Mouse (Mus musculus) embryonic facial prominence, embryonic 14.5 days (tissue): ENCODE results near the gene Olfr576. TPM values are rescaled to one million over a fixed set of nuclear protein-coding genes. Genes with fewer than 3 reads are reported as not detected.

Source experiments
- ATAC-seq: fragments of 200-750 bp; cut with Nextera tagmentation; 2 replicates; pipeline ENCODE4 v1.8.0; 2017; ENCODE audit warnings: low read depth, moderate number of reproducible peaks, moderate TSS enrichment
- DNase-seq: peaks from one replicate; pipeline ENCODE4 v3.0.0-alpha.2; 2015; ENCODE audit warnings: low spot score
- H3K27ac ChIP-seq: fragments of 300-500 bp; sonication (generic); replicated peaks from 2 replicates; pipeline ENCODE4 v1.5.1; 2014; ENCODE audit warnings: low read depth, mild to moderate bottlenecking, low read length, moderate library complexity
- H3K27me3 ChIP-seq: fragments of 300-500 bp; sonication (generic); replicated peaks from 2 replicates; pipeline ENCODE4 v1.6.1; 2014; ENCODE audit warnings: low read length; ENCODE audit not compliant: control insufficient read depth, insufficient read depth
- H3K36me3 ChIP-seq: fragments of 300-500 bp; sonication (generic); 2 replicates; pipeline ENCODE4 v1.6.1; 2014; ENCODE audit warnings: low read length, mixed read lengths; ENCODE audit not compliant: control insufficient read depth, insufficient read depth
- H3K4me1 ChIP-seq: fragments of 300-500 bp; sonication (generic); 2 replicates; pipeline ENCODE4 v1.6.1; 2014; ENCODE audit warnings: antibody characterized with exemption, low read length; ENCODE audit not compliant: control insufficient read depth, insufficient read depth
- H3K4me2 ChIP-seq: fragments of 300-500 bp; sonication (generic); 2 replicates; pipeline ENCODE4 v1.6.1; 2014; ENCODE audit warnings: low read depth, mild to moderate bottlenecking, low read length, moderate library complexity, mixed read lengths
- H3K4me3 ChIP-seq: fragments of 300-500 bp; sonication (generic); 2 replicates; pipeline ENCODE4 v1.5.1; 2014; ENCODE audit warnings: low read depth, mild to moderate bottlenecking, low read length
- H3K9ac ChIP-seq: fragments of 300-500 bp; sonication (generic); 2 replicates; pipeline ENCODE4 v1.6.1; 2014; ENCODE audit warnings: low read depth, mild to moderate bottlenecking, low read length, moderate library complexity, mixed read lengths
- H3K9me3 ChIP-seq: fragments of 300-500 bp; sonication (generic); 2 replicates; pipeline ENCODE4 v1.6.1; 2016; ENCODE audit warnings: low read length; ENCODE audit not compliant: control insufficient read depth
- WGBS: fragments of 180-500 bp; shearing (Covaris S2); extraction: QIAGEN DNeasy Blood & Tissue Kit; methylation state at CpG from one replicate; pipeline ENCODE4 v1.1.7; 2014; 5-methylcytosine and 5-hydroxymethylcytosine counted together
- polyA plus RNA-seq: library from polyadenylated mRNA; unstranded; fragments of >200 nt; fragmentation: Nextera tagmentation; extraction: Ambion mirVana; gene quantifications from 2 replicates; pipeline ENCODE4 v1.2.1, GENCODE M21; 2014

Gene Olfr576
- polyA plus RNA-seq, 1 experiment from 2014 or later, result not detected

DNA sequence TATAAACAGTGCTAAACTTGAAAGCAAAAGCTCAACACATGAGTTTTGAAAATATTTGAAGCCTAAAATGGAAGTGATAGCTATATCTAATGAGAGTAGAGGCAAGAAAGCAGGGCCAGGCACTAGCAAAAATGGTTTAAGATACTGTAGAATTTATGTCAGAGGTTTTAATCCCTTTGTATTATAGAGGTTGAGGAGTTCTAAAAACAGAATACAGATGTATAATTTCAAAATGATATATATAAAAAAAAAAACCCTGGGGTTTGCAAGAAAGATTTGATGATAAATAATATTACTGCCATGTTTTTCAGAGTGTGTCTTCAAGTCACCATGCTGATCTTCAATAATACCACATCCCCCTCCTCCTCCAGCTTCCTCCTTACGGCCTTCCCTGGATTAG, 14.3 kb upstream of the Olfr576 start, which contains the start of gene Olfr574:
Gene Olfr574, plus strand, starts transcription at position 301 of the 400 bp plus-strand sequence.
- H3K9ac ChIP-seq, result no peak within 1 kb of the TSS
- H3K4me2 ChIP-seq, result no peak within 1 kb of the TSS
- H3K27me3 ChIP-seq, result no peaks in the 10 kb centered on the region
- H3K36me3 ChIP-seq, result no peaks in the 10 kb centered on the region
- H3K9me3 ChIP-seq, result no peaks in the 10 kb centered on the region
- WGBS, result 81% methylated on average over 1 of the region's 1 CpGs
- H3K4me3 ChIP-seq, result no peak within 1 kb of the TSS
- H3K4me1 ChIP-seq, result no peaks in the 10 kb centered on the region
- no peak for ATAC-seq
- DNase-seq, result no peak
- H3K27ac ChIP-seq, result no peak within 1 kb of the TSS

DNA sequence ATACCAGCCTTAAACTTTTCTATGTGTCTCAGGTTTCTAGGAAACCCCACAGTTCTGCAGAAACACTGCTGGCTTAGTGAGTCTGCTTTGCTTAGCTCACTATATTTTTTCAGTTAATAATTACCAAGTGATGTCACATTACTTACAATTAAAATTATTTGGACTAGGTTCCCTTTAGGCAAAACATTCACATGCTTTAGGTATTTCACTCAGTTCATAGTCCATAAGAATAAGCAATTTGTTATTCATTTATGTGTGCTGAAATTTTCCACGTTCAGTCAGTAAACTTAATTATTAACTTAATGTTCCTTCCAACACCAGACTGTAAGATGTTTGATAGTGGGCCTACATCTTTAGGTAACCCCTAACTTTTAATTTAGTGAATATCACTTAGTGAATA, 11.7 kb upstream of the Olfr576 start:
- Histone ChIP-seq H3K4me1 (no peaks in the 10 kb centered on the region), H3K27ac (no peak overlapping the region), H3K4me2 (no peak overlapping the region), H3K9ac (no peak overlapping the region), H3K27me3 (no peaks in the 10 kb centered on the region), H3K4me3 (no peak overlapping the region), H3K9me3 (no peaks in the 10 kb centered on the region), H3K36me3 (no peaks in the 10 kb centered on the region)
- no peak for DNase-seq
- no peak for ATAC-seq
- WGBS, result 55% methylated on average over 1 of the region's 1 CpGs

- ATAC-seq, result no peak
- Histone ChIP-seq H3K27me3 (no peaks in the 10 kb centered on the region), H3K4me1 (no peaks in the 10 kb centered on the region), H3K9ac (no peak overlapping the region), H3K9me3 (no peaks in the 10 kb centered on the region), H3K4me2 (no peak overlapping the region), H3K4me3 (no peak overlapping the region), H3K27ac (no peak overlapping the region), H3K36me3 (no peaks in the 10 kb centered on the region)
- WGBS, result 69% methylated on average over 3 of the region's 3 CpGs
- no peak for DNase-seq
Observed at GRCm38 (mm10) chr7:102958137-102958536, 4.3 kb upstream of the Olfr576 start.

- ATAC-seq, result no peak
- no peaks in the 10 kb centered on the region for H3K9me3 ChIP-seq
- no peaks in the 10 kb centered on the region for H3K4me1 ChIP-seq
- H3K4me2 ChIP-seq, result no peak within 1 kb of the TSS
- no peaks in the 10 kb centered on the region for H3K36me3 ChIP-seq
- WGBS, result 63% methylated on average over 1 of the region's 1 CpGs
- no peak within 1 kb of the TSS for H3K4me3 ChIP-seq
- no peaks in the 10 kb centered on the region for H3K27me3 ChIP-seq
- no peak within 1 kb of the TSS for H3K27ac ChIP-seq
- no peak for DNase-seq
- H3K9ac ChIP-seq, result no peak within 1 kb of the TSS
Observed at GRCm38 (mm10) chr7:102958593-102958992, 3.9 kb upstream of the Olfr576 start, which contains the start of gene Olfr575. Gene Olfr575, minus strand, starts transcription at chr7:102958775.

DNA sequence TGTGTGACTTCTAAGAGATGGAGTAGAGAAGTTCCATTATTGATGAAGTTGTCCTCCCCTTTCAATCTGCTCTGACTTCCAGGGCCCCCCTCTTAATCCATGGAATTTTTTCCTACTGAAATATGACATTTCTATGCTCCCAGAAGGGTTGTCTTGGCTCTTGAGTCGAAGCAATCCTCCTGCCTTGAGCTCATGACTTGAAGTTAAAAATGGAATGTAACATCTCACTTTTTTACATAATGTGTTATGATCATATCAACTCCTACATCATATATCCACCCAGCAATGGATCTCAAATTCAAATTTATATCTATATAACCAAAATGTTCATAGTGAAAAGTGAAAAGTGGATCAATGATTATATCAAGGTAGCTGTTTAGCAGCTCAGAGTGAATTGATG, 11.9 kb downstream of the Olfr576 start:
- Histone ChIP-seq H3K4me1 (no peaks in the 10 kb centered on the region), H3K4me3 (no peak overlapping the region), H3K4me2 (no peak overlapping the region), H3K27ac (no peak overlapping the region), H3K27me3 (no peaks in the 10 kb centered on the region), H3K9me3 (no peaks in the 10 kb centered on the region; the same call in 1 of the 2 replicates), H3K36me3 (no peaks in the 10 kb centered on the region), H3K9ac (no peak overlapping the region)
- DNase-seq (no peak), ATAC-seq (no peak)
- WGBS, result 51% methylated on average over 1 of the region's 1 CpGs

- Histone ChIP-seq H3K36me3 (no peaks in the 10 kb centered on the region), H3K27ac (no peak within 1 kb of the TSS), H3K9me3 (no peaks in the 10 kb centered on the region; the same call in 1 of the 2 replicates), H3K9ac (no peak within 1 kb of the TSS), H3K4me2 (no peak within 1 kb of the TSS), H3K4me1 (no peaks in the 10 kb centered on the region), H3K4me3 (no peak within 1 kb of the TSS), H3K27me3 (no peaks in the 10 kb centered on the region)
- DNase-seq, result no peak
- WGBS, result 84% methylated on average over 2 of the region's 2 CpGs
- no peak for ATAC-seq
Observed at GRCm38 (mm10) chr7:102975843-102976242, 13.4 kb downstream of the Olfr576 start, which contains the start of gene Olfr577. Gene Olfr577, minus strand, starts transcription at chr7:102975943.

DNA sequence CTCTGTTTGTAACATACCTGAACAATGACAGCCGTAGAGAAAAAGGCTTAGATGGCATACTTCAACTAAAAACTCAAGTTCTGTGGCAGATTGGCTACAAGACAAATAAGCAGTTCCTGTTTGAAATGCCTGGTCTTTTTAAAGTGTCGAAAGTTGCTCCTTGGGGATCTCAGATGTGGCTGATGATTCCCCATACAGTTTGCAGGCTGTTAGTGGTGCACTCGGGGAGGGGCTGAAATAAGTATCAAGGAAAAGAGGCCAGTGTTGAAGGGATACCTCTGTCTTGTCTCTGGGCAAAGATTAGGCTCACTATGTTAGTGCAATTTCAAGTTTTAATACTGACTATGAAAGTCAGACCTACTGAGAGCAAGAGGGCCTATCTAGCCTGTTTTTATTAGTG, 26.8 kb downstream of the Olfr576 start, which contains the start of gene Olfr578:
Gene Olfr578, minus strand, starts transcription at position 101 of the 400 bp plus-strand sequence.
- ATAC-seq (no peak), DNase-seq (no peak)
- H3K9me3 ChIP-seq, result no peaks in the 10 kb centered on the region
- no peak within 1 kb of the TSS for H3K4me3 ChIP-seq
- H3K36me3 ChIP-seq, result no peaks in the 10 kb centered on the region
- WGBS, result 64% methylated on average over 3 of the region's 3 CpGs
- no peak within 1 kb of the TSS for H3K27ac ChIP-seq
- H3K27me3 ChIP-seq, result no peaks in the 10 kb centered on the region
- H3K4me1 ChIP-seq, result no peaks in the 10 kb centered on the region
- H3K4me2 ChIP-seq, result no peak within 1 kb of the TSS
- no peak within 1 kb of the TSS for H3K9ac ChIP-seq

Other genes with a start within 250 kb of the Olfr576 start
- not detected in 2 replicates for gene Olfr33, start 243.6 kb upstream of the Olfr576 start, polyA plus RNA-seq
- gene Olfr559, start 235.2 kb upstream of the Olfr576 start, polyA plus RNA-seq, result not detected in 2 replicates
- gene Olfr560, start 203.3 kb upstream of the Olfr576 start, polyA plus RNA-seq, result not detected in 2 replicates
- 1.0 and 1.5 TPM in 2 replicates for gene Olfr78, start 203.2 kb upstream of the Olfr576 start, polyA plus RNA-seq
- gene Olfr561, start 191.4 kb upstream of the Olfr576 start, polyA plus RNA-seq, result 0.11 TPM in 1 of 2 replicates, not detected in the other
- gene Olfr564, start 159.2 kb upstream of the Olfr576 start, polyA plus RNA-seq, result not detected in 2 replicates
- 0.14 TPM in 1 of 2 replicates, not detected in the other for gene Olfr566, start 103.9 kb upstream of the Olfr576 start, polyA plus RNA-seq
- gene Olfr568, start 85.5 kb upstream of the Olfr576 start, polyA plus RNA-seq, result not detected in 2 replicates
- gene Olfr569, start 71.8 kb upstream of the Olfr576 start, polyA plus RNA-seq, result not detected in 2 replicates
- not detected in 2 replicates for gene Olfr570, start 68.1 kb upstream of the Olfr576 start, polyA plus RNA-seq
- 0.06 and 0.08 TPM in 2 replicates for gene Olfr571, start 45.1 kb upstream of the Olfr576 start, polyA plus RNA-seq
- not detected in 2 replicates for gene Olfr572, start 38.3 kb upstream of the Olfr576 start, polyA plus RNA-seq
- gene Olfr573-ps1, start 20.1 kb upstream of the Olfr576 start, polyA plus RNA-seq, result not detected in 2 replicates
- not detected in 2 replicates for gene Olfr574, start 14.2 kb upstream of the Olfr576 start, polyA plus RNA-seq
- gene Olfr575, start 3.9 kb upstream of the Olfr576 start, polyA plus RNA-seq, result not detected in 2 replicates
- gene Olfr577, start 13.3 kb downstream of the Olfr576 start, polyA plus RNA-seq, result not detected in 2 replicates
- gene Olfr578, start 26.7 kb downstream of the Olfr576 start, polyA plus RNA-seq, result 0.08 and 0.31 TPM in 2 replicates
- gene Olfr582, start 75.4 kb downstream of the Olfr576 start, polyA plus RNA-seq, result not detected in 2 replicates
- not detected in 2 replicates for gene Olfr583, start 88.6 kb downstream of the Olfr576 start, polyA plus RNA-seq
- gene Olfr584, start 119.2 kb downstream of the Olfr576 start, polyA plus RNA-seq, result 0.24 TPM in 1 of 2 replicates, not detected in the other
- not detected in 2 replicates for gene Olfr585, start 135.1 kb downstream of the Olfr576 start, polyA plus RNA-seq
- gene Olfr586, start 163.0 kb downstream of the Olfr576 start, polyA plus RNA-seq, result not detected in 2 replicates
- not detected in 2 replicates for gene Olfr588-ps1, start 178.2 kb downstream of the Olfr576 start, polyA plus RNA-seq
- gene Olfr589, start 193.7 kb downstream of the Olfr576 start, polyA plus RNA-seq, result not detected in 2 replicates
- gene Olfr591, start 215.7 kb downstream of the Olfr576 start, polyA plus RNA-seq, result 0.33 TPM in 1 of 2 replicates, not detected in the other
- gene Olfr592, start 222.1 kb downstream of the Olfr576 start, polyA plus RNA-seq, result not detected in 2 replicates
- not detected in 2 replicates for gene Olfr593, start 249.2 kb downstream of the Olfr576 start, polyA plus RNA-seq